Mouse (Mus musculus) gastrocnemius, postnatal 10 days (tissue): ENCODE data around the gene Prss23. TPM values are rescaled to one million over a fixed set of nuclear protein-coding genes. Genes with fewer than 3 reads are reported as not detected.

Source experiments
- DNase-seq: peaks from one replicate; pipeline ENCODE4 v3.0.0; 2021; ENCODE audit warnings: mixed read lengths
- total RNA-seq, 2 experiments: library from RNA; stranded (reverse); gene quantifications; 2 replicates each; pipeline ENCODE4 v1.2.3; 2021

The Prss23 gene
- total RNA-seq, 2 experiments from 2014 or later: 39.2 to 39.5 TPM

DNA sequence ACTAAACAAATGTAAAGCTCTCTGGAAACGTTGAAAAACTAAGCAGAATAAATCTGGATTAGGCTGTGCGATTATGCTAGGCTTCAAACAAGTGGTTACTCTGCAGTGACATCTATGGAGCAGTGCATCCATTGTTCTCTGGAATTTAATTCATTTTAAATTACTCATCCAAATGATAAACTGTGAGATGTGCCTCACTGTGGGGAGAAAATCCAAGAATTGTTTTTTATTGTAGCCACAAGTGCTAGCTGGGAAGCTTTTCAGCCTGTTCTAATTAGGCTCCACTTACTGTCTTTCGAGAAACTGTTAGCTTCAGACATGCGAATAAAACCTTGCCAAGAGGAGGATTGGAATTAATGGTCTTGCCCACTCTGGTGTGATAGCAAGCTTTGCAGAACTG, 18.3 kb downstream of the Prss23 start:
- no peak for DNase-seq

DNA sequence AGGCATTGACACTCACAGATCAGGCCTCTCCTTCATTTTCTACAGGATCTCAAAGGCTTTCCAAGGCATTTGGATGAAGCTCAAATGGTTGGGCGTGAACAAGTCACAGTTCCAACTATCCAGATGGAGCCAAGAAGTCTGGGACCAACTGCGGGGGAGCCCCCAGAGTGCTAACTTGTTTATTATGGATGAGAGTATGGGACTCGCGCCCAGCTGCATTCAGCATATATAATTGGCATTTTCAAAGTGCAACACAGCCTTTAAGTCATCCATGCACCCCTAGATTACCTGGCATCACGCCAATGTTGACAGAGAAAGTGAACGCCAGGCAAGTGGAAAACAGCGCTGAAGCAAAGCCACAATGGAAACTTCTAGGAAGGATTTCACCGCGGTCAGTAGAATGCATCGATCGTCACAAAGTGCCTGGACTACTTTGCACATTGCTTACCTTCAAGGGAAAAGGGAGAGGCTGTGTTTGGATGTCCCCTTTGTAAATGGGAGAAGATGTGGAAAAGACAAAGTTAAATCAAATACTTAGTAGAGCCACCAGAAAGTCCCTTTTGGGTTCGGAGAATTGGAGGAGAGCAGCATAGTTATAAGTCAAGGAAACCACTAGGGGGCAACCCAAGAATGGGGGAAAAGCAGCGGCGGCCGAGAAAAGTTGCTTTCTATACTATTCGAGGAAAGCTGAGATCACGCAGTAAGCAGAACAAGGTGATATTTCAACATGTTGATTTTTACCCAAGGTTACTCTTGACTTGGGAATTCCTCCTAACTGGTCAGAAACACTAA, 27.3 kb downstream of the Prss23 start:
- DNase-seq: peak; percentile 53

DNA sequence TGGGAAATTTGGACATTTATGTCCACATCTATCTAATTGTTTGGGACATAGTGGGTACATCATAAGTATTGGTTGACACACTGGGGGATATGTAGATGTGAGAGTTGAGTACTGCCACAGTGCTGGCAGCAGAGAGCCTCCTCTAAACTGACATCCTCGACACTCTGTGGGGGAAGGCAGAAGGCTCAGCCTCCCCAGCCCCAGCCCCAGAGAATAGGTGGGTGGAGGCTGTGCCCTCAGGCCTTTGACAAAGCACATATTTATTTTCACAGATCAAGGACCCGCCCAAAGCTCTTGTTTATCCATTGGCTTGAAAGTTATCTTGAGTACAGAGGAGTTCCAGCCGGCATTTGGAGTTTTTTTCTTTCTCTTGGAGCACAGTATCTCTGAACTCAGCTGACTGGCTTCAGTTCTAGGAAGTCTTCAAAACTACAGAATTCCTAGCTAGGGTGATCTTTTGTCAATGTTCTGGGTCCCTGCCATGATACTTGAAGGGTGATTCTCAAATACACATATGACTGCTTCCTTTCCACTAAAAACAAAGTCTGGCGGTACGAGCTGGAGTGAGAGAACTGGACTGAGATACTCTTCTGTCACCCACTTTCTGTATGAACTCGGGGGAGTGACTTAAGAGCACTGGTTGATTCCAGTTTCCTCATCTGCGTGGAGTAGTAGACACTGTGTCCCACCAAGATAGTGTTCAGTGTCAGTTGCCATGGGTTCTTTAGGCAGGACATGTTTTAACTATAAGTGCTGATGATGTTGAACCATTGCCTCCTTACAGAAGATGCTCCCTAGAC, 43.0 kb downstream of the Prss23 start:
- DNase-seq: no peak

DNA sequence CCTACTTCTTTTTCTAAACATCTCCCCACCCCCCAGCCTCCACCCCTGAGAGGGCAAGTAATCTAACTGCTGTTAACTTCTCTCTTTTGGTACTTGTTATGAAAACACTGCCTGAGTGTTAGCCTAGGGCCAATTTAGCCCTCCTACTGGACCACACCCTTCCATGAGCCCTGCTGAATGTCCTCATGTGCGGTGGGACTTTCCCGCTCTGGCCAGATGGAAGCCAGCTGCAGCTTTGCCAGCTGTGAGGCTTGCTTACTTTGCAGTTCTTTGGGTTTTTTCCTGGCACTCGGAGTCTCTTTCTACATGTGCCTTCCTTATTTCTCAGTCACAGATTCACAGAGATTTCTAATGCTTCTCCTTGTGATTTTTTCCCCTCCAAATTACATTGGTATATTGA, 45.3 kb downstream of the Prss23 start:
- peak; percentile 29 for DNase-seq

DNA sequence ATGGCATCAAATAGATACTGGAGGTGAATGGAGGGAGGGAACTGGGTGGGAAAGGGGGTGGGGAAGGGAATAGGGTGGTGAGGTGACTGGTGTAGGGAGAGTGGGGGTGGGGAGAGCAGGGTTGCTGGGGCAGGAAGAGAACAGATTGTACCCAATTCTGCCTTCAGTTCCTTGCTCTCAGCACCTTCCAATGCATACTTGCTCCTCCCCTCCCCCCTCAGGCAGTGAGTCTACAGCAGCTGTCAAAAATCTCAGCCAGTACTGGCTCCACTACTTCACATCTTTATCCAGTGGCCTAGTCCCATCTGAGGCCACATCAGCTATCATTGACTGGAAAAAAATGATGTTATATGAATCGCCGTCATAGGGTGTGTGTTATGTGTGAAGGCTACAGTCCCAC, 48.5 kb downstream of the Prss23 start:
- no peak for DNase-seq

DNA sequence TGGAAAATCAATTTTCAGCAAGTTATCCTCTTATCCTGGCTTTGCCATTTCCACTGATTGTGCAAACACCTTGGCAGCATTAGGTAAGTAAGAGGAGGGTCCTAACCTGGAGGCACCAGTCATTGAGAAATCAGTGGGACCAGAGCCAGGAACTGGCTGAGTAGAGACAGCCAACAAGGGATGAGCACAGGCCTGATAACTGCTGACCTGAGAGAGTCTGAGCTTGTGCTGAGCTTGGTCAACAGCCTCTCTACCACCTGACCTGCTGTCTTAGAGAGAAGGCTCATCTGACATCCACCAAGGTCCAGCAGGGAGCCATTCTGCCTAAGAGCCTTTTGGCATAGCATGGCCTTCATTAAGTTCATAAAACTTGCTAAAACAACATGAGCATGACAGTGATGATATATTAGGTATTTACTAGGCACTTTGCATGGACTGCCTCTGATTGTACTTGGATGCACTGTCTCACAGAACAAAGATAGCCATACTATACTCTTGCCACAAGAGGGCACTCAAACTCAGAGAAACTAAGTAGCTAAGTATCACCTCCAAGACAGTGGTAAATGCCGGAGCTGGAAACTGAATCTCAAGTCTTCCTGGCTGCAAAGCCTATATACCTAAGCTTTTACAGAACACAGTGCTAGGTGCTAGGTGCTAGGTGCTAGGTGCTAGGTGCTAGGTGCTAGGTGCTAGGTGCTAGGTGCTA, 49.5 kb downstream of the Prss23 start:
- no peak for DNase-seq

DNA sequence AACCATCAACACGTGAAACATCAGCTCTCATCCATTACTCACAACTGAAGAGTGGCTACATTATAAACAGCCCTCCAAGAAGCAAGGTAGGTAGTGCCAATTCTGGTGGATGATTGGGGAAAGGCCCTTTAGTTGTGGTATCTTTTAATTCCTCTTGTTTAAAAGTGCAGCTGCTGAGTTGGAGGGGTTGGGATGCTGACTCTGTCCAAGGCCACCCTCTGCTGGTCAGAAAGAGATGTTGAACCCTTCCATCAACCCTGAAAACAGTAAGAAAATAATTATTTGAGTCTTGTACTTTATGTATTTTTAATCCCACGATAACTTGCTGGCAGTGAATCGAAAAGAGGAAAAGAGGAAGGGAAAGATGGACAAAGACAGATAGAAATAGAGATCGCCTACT, 53.5 kb downstream of the Prss23 start:
- peak; percentile 26 for DNase-seq

DNA sequence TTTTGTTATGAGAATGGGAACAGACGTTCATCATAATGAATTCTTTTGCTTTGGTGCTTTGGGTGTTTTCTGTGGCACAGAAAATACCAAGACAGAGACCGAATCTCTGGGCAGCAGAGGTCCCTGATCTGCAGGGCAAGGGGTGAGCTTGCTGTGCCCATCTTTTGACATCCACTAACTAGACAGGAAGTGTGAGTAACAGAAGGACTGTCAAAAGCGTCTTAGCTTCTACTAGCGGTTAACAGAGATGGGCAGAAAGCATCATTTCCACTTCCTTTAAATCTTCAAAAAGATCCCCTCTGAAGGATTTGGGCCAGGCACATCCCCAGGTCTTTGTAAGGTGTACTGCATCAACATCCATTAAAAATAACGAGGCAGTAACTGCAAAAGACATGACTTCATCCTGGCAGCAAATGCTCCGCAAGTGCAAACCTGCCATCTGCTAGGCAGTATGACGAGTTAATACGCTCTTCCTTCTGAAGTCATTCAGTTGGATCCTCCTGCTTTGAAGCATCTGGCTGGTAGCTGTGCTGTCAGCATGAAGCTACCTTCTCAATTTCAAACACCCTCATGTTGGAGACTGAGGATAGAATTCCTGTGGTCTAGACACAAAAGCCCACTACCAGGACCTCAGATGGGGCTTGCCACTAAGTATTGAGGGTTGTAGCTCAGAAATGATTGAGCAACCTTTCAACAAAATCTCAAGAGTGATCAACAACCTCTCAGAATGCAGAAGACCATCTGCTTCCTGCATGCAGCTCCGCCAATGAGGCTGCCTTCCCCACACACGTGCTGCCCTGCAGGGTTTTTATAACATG, 63.0 kb downstream of the Prss23 start:
- DNase-seq: no peak

DNA sequence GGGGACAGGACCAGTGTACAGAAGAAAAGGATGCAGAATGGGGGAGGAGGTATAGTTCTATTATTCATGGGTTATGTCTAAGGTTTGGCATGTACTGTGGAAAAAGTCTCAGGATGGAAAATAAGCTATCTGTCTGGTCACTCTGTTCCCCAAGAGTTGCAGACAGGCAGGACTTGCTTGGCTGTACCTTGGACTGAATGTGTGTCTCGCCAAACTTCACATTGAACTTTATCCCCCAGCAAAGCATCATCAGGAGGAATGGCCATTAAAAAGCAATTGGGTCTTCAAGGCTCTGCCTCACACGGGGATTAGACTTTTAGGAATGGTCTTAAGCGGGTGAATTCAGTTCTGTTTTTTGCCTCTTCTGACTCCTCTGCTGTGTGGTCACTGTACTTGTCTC, 63.7 kb downstream of the Prss23 start:
- no peak for DNase-seq

DNA sequence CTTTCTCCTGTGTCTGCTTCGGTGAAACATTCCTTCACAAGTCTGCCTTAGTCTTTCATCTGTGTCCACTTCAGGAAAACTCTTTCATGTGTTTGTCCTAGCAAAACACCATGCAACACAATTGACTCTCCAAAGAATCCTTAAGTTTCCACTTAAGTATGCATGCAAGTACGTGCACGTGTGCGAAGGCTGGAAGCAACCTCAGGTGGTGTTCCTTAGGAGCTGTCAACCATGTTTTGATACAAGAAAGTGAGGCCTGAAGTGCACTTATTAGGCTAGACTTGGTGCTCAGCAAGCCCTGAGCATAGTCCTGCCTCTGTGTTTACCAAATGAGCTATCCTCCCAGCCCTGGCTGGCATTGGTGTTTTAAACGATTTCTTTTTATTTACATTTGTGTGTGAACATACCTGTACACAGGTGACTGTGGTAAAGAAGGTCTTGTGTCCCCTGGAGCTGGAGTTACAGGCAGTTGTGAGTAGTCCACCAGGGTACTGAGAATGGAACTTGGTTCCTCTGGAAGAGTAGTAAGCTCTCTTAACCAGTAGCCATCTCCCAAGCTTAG, 64.3 kb downstream of the Prss23 start:
- no peak for DNase-seq

DNA sequence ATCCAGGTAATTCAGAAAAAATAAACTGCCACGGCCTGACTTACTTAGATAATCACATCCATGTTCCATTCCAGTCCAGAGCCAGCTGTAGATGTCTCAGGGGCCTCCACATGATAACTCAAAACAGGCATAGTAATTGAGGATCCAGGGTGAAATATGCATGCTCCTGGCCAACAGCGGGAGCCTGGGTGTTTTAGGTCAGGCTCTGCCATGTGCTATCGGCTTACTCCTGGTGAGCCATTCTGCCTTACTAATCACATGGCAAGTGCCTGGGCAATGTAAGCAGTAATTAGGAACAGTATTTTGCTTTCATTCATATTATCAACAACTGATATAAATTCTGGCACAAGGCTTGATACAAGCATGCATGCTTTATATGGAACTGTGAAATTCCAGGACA, 65.6 kb downstream of the Prss23 start:
- no peak for DNase-seq

DNA sequence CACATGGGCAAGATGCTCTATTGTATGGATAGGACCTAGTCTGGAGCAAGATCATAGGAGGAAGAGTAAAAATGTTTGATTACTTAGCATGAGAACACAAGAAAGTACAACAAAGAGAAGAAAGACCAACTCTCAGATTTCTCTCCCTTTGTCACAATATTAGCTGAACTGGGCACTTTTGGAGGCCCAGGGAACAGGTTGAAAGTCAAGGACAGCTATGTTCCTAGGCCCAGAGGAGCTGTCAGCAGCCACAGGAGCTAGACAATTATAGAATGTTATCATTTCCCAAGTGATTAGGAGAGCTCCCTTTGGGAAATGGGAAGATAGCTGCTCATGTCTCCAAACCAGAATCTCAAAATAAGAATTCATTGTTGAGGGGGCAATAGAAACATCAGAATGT, 66.1 kb downstream of the Prss23 start:
- no peak for DNase-seq

DNA sequence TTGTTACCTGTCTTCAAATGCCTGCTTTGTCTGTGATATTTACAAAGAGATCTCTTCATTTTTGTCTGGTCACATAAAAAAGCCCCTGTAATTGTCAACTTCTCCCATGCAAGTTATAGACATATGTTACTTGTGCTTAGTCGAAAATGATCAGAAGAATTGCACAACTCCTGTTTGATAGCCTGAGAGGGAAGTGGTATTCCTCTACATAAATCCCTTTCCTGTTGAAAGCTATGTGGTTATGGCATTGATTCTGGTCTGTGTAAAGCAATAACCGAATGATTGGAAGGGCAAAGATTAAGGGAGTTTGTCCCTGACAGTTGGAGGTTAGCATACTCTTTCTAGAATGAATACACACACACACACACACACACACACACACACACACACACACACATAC, 67.3 kb downstream of the Prss23 start:
- DNase-seq: no peak

Other genes starting within 250 kb of the Prss23 start
- gene Tmem135, start 123.0 kb downstream of the Prss23 start, total RNA-seq: 10 to 100 TPM; 20.4 to 24.6 TPM
- 10 to 100 TPM; 36.5 to 37.7 TPM for gene Fzd4, start 122.8 kb downstream of the Prss23 start, total RNA-seq
- 10 to 100 TPM; 79.9 to 88.9 TPM for gene Me3, start 105.2 kb upstream of the Prss23 start, total RNA-seq